Mouse (Mus musculus) left cerebral cortex, adult 8-10 months (tissue): ENCODE measurements around the gene Rnf39. TPM values are rescaled to one million over a fixed set of nuclear protein-coding genes. Genes with fewer than 3 reads are reported as not detected.
A peak's percentile ranks its signal among the peaks of the same experiment; 100 is the strongest.
"Not testable (repeated sequence)": the region's sequence is repeated elsewhere in the genome, so short reads cannot be mapped to it uniquely, and the experiment has no call there.

ENCODE experiments used
- DNase-seq, 2 experiments: peaks; one replicate each; pipeline ENCODE4 v3.0.0; 2022; ENCODE audit warnings: low spot score in 2 of 2
- total RNA-seq, 4 experiments: library from RNA; stranded (reverse); gene quantifications; 2 replicates each; pipeline ENCODE4 v1.2.4; 2022

The Rnf39 gene
- total RNA-seq, 4 experiments from 2014 or later = 5.6 to 8.0 (median 6.5) TPM

DNA sequence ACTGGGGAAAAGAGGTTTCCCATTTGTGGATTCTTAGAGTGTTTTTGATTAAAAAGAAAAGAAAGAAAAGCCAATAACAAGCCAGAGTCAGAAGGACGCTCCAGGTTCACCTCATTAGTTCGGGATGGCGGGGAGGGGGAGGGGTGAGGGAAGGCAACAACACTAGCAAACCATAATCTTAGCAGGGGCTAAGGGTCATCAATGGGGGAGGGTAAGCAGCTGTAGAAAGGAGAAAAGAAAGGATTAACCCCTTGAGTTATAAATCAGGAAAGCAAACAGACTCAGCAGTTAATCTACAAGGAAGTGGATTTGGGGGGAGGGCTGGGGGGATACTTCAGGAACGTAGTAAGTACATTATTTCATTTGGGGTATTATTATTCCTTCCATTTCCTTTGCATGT, 39.1 kb downstream of the Rnf39 start:
- DNase-seq = no peak

DNA sequence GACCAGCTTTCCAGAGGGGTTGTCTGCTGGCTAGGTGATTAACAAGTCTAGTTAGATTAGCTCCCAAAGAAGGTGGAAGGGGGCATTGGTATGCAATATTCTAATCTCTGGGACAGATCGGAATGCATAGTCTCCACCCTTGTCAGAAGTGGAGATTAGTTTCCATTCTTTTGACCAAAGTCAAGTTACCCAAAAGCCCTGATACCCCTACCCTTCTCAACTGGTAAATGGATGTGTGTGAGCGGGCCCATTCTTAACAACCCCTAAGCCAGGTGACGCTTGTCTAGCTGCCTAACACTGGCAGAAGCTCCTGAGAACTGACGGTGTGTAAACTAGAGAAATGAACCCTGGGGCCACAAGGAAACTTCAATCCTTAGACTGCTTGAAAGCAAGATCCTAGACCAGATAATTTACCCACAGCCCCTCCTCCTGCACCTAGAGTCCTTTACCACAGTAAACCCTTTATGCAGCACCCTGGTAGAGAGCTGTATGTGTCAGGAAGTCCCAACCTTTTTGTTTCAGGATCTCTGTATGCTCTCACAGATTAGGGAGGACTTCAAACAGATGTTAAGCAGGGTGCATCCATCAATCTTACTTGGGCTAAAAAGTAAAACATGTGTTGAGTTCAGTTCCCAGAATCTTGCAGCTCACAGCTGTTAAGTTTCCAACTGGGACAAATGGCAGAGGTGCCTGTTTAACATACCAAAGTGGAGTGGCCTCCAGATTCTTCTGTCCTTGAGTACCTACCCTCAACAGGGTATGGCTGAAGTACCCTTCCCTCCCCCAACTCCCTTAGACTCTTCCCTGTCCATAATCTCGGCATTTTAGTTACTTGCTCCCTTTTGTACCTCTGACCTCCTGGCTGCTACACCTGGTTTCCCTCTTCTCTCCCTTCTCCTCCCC, 39.8 kb downstream of the Rnf39 start:
- no peak for DNase-seq

DNA sequence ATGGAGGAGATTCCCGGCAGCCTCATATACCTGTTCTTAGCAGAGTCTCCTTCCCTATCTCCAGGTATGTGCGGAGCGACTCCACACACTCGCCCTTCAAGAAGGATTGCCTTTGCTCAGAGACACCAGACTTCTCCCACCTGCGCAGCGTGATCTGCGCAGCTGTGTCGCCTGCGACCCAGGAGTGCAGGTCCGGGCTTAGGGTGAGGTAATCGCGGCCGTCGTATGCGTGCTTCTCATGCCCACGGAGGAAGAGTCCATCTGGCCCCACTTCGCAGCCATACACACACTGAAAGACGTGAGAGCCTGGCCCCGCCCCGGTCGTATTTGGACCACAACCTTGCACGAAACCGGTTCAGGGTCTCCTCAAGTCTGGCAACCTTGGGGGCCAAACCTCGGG, 45.8 kb downstream of the Rnf39 start:
- no peak for DNase-seq

DNA sequence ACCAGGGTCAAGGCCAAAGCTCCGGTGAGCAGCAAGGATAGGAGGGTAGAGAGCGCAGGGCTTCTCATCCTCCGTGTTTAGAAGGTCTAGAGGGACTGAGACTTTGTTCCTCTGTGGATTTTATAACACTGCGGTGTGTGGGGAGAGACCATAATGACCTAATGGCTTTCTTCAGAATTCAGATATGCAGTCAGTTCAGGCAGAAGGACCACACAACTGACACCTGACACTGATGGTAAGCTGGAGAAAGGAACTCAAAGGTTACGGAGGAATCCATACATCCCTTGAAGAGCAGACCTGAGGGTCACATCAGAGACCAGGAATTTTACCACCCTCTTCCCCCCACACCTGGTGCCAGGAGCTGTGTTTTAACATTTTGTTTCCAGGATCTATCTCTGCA, 46.7 kb downstream of the Rnf39 start, which contains the start of gene H2-M5:
TSS of gene H2-M5 (minus strand) at position 101 of the 400 bp plus-strand sequence.
- no peak for DNase-seq

DNA sequence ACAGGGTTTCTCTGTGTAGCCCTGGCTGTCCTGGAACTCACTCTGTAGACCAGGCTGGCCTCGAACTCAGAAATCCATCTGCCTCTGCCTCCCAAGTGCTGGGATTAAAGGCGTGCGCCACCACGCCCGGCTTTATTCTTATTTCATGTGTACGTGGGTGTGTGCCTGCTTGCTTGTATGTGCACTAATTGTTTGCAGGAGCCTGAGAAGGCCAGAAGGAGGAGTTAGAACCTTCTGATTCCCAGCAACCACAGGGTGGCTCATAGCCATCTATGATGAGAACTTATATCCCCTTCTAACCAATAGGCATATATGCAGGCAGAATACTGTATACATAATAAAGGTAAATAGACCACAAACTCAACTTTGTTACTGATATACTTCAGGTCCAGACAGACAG, 47.9 kb downstream of the Rnf39 start:
- DNase-seq = not testable (repeated sequence)

DNA sequence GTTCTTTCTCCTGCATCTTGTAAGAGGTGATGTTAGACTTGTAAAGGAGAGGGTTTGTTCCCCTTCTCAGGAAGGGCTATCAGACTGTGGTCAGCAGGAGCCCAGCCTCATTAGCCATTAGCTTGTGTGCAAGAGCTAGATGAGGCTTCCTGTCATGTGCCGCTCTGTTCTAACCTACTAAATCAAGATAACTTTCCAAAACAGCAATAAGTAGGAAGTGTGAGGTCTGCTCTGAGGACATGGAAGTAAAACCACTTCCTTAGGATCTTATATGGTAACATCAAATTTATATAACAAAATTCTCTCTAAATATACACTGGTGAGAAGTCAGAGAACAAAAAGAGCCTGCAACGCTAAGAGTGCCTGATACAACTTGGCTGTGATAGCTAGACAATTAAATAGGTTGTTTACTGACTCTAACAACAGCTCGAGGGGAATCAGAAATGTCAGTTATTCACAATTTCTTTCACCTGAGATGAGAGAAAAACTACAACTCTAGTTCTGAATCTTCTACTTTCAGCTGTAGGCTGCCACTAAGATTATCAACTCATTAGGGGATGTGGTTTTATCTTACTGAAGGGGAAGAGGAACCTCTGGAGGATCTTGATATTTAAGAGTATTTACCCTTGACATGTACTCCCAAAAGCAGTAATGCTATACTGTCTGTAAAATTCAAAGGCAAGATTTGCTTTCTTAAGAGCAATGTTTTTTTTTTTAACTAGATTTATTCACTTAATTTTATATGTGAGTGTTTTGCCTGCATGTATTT, 49.8 kb downstream of the Rnf39 start:
- no peak for DNase-seq

DNA sequence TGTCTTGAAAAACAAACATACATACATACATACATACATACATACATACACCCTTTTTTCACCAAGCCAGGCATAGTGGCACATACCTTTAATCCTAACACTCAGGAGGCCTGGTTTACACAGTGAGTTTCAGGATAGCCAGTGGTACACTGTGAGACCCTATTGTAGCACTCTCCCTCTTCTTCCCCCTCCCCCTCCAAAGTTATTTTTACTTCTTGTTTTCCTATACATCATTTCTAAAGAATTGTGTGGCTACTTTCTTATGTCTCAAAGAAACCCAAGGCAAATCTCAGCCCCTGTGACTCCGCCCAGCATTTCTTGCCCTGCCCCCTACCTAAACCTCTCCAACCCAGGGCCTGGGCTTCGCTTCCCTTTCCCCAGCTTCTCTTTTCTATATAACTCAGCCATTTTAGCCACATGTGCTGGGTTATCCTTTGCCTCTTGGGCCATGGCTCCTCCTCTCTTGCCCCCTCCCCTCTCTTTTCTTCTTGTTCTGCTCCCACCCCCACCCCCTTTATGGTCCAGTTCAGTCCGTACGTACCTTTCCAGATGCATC, 51.1 kb downstream of the Rnf39 start:
- DNase-seq = no peak

DNA sequence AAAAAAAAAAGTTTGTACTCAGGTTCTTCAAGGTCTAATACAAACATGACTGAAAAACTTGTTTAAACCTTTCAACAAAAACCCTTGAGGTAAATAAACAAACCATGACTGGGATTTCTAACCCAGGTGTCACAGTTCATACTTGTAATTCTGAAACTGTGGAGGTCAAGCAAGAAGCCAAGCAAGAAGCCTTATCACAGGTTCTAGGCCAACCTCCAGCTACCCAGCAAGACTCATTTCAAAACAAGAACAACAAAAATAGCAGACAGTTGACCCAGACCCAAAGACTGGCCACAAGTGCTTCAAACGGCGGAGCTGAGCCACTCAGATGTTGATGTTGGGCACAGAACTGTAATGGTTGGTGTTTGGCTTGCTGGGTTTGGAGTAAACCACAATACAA, 51.8 kb downstream of the Rnf39 start:
- no peak for DNase-seq

DNA sequence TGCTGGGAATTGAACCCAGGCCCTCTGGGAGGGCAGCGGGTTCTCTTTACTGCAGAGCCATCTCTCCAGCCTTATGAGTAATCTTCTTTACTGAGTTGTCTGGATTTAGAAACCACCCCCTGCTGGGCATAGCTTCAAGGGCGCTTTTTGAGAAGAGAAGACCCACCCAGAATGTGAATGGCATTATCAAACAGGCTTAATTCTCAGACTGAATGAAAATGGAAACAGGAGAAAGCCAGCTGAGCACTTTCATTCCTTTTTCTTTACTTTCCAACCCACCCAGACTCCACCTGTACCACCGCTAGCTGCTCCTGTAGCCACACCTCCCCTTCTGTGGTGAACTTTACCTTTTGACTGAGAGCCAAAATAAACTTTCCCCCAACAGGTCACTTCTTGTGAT, 52.7 kb downstream of the Rnf39 start:
- DNase-seq = no peak

DNA sequence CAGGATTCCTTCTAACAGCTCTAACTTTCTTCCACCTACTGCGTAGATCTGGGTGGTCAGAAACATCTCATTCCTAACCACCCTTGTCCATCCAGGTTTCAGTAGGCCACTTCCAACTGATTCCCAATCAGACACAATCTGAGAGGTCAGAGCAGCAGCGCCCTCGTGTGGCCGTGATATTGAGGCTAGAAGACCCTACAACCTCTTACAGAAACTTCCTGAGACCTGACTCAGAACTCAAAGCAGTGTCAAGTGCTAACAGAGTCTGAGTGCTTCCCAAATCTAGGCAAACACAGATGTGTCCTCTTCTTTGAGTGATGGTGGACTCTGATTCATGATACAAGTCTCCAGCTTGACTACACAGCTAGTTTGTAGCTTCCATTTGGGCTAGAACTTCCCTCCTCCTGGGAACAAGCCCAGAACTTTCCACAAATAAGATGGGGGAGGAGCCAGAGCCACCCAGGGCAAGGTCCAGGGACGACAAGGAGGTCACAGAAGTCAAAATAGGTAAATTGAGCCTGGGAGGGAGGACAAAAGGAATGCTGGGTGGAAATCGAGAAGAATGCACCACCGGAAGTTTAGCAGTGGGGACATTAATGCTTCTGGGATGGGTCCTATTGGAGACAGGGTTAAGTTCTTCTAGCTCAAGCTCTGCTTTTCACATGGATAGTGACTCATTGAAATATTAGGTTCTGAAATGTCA, 54.5 kb downstream of the Rnf39 start:
- peak in 1 of 2 experiments; percentile 79 for DNase-seq

Other genes starting within 250 kb of the Rnf39 start
- gene H2-M10.5, start 170.0 kb upstream of the Rnf39 start, total RNA-seq = not detected
- gene H2-M10.6, start 130.7 kb upstream of the Rnf39 start, total RNA-seq = not detected
- gene Trim26, start 105.8 kb upstream of the Rnf39 start, total RNA-seq = 10 to 100 TPM; 23.1 to 26.2 (median 24.2) TPM
- gene Trim15, start 75.7 kb upstream of the Rnf39 start, total RNA-seq = under 1 TPM in 1 of 4 experiments, not detected in 3; 0.19 TPM
- not detected for gene Trim10, start 73.3 kb upstream of the Rnf39 start, total RNA-seq
- under 1 TPM in 1 of 4 experiments, not detected in 3; 0.24 TPM for gene Trim40, start 52.8 kb upstream of the Rnf39 start, total RNA-seq
- gene Trim31, start 44.8 kb upstream of the Rnf39 start, total RNA-seq = not detected
- gene Ppp1r11, start 8.8 kb downstream of the Rnf39 start, total RNA-seq = 100 to 1,000 TPM; 107 to 144 (median 137) TPM
- 10 to 100 TPM; 23.9 to 39.6 (median 33.0) TPM for gene Znrd1, start 15.6 kb downstream of the Rnf39 start, total RNA-seq
- gene Znrd1as, start 15.7 kb downstream of the Rnf39 start, total RNA-seq = 1 to 10 TPM; 4.7 to 7.3 (median 6.6) TPM
- 1 to 10 TPM in 1 of 4 experiments, under 1 TPM in 2, not detected in 1; 0.86 to 1.3 (median 0.89) TPM for gene 2410137M14Rik, start 38.3 kb downstream of the Rnf39 start, total RNA-seq
- gene H2-M5, start 46.6 kb downstream of the Rnf39 start, total RNA-seq = 1 to 10 TPM in 2 of 4 experiments, under 1 TPM in 2; 0.44 to 1.6 (median 0.97) TPM
- gene Zfp57, start 58.2 kb downstream of the Rnf39 start, total RNA-seq = 10 to 100 TPM in 1 of 4 experiments, 1 to 10 TPM in 3; 8.1 to 10.5 (median 9.0) TPM
- 10 to 100 TPM; 52.5 to 55.9 (median 54.6) TPM for gene Mog, start 80.5 kb downstream of the Rnf39 start, total RNA-seq
- gene Gabbr1, start 103.0 kb downstream of the Rnf39 start, total RNA-seq = 100 to 1,000 TPM; 662 to 748 (median 699) TPM
- gene Olfr90, start 145.6 kb downstream of the Rnf39 start, total RNA-seq = not detected
- gene Olfr91, start 155.4 kb downstream of the Rnf39 start, total RNA-seq = not detected
- not detected for gene Olfr92, start 177.2 kb downstream of the Rnf39 start, total RNA-seq
- gene Olfr93, start 218.6 kb downstream of the Rnf39 start, total RNA-seq = not detected